Mouse (Mus musculus): Measurements from ENCODE around the gene Btbd18.
A peak's percentile ranks its signal among the peaks of the same experiment; 100 is the strongest.
"Not testable (repeated sequence)": the region's sequence is repeated elsewhere in the genome, so short reads cannot be mapped to it uniquely, and the experiment has no call there.

Btbd18 gene

DNA sequence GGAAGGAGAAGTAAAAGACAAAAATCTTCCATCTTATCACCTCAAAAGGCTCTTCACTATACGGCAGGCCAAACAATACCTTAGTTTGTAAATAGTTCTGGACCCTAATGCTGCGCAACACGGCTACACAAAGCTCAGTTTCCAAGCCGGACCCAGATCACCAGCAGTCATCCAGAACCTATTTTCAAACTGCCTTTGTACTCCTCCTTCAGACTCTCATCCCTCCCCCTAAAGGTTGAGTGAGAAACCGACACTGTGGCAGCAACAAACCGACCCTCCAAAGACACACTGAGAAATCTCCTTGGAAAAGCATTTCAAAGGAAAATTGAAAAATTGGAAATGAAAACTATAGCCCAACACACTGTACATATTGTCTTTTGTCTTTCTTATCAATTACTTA, 10.5 kb upstream of the Btbd18 start:
- DNase-seq = peak; percentile 26 to 43

DNA sequence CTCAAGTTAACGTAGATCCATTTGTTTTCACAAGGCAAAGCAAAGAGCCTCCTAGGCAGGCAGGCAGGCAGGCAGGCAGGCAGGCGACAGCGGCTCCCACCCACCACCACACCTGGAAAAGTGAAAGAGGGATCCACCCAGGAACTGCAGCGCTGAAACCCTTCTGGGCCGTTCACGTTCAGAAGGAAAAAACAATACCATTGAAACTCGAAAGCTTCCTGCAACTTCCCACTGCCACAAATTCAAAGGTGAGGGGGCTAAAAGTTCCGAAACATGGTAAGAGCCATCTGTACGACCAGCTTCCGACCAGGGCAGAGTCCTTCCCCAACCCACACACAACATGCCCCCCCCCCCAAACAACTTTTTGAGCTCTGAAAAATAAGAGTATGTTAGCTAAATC, 9.2 kb upstream of the Btbd18 start:
- peak; percentile 15 to 32 for DNase-seq

DNA sequence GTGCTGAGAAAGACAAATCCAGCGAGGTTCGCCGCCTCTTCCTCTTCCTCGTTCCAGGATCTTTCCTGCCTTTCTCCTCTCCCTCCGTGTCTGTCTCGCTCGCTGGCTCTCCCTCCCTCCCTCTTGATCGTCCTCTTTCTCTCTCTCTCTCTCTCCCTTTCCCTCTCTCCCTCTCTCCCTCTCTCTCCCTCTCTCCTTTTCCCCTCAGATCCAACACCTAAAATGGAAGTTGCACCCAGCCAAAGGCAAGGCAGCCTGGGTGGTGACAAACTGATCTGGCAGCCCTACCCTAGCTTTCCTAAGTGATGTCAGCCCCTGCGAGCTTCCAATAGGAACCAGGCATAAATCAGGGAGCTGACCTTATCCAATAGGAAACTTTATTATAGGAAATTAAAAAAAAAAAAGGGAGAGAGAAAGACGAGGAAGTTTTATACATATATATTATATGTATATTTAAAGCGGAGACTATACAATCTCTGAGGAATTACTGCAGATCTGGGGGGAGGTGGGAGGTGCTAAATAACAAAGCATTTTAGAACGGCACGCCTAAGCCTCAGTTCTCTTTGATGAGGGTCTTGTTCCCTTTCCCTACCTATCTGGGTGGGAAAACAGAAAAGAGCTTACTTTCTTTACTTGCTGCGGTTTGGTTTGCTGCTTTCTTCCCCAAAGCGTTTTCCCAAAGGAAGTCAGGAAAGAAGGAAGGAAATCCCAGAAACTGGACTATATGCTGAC, 8.2 kb upstream of the Btbd18 start, which contains the start of gene Ctnnd1:
Ctnnd1 (minus strand) TSS at position 302 of the 732 bp plus-strand sequence.
- DNase-seq = peak; percentile 91

DNA sequence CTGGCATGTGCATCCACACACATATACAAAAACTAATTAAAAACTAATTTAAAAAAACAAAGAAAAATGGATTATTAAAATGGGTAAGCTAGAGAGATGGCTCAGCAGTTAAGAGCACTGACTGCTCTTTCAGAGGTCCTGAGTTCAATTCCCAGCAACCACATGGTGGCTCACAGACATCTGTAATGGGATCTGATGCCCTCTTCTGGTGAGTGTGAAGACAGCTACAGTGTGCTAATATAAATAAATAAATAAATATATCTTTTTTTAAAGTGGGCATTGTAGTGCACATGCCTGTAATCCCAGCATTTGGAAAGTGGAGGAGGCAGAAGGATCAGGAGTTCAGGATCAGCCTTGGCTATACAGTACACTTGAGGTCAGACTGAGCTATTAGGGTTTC, 5.5 kb upstream of the Btbd18 start:
- no peak for DNase-seq

DNA sequence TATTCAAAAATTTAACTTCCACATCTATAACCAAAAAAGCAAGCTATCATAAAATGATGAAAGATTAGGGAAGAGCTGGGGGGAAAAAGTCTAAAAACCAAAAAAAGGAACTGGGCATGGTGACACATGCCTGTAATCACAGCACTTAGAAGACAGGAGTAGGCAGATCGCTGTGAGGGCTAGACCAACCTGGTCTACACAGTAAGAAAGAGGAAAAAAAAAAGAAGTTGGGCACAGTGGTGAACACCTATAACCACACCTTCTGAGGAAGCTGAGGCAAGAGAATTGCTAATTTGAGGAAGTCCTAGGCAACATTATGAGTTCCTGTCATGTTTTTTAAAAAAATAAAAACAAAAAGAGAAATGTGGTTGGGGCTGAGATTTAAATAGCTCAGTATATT, 3.0 kb upstream of the Btbd18 start:
- DNase-seq = no peak

DNA sequence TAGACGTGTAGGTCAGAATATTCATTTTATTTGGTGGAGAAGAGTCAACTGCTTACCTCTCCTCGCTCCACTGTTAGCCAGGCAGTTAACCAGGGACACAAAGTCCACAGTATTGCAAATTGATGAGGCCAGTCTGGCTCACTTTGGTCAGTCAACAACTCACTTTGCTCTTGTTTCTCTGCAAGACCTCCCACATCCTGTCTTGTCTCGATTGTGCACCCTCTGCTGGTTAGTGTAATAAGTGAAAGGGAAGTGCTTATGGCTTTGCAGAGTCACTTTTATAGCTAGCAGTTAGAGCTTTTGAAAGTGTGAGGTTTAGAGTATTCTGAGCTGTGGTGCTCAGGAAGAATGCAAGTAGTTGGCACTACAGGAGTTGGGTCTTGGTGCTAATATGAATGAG, 1.4 kb downstream of the Btbd18 start:
- peak; percentile 42 to 44 for DNase-seq

DNA sequence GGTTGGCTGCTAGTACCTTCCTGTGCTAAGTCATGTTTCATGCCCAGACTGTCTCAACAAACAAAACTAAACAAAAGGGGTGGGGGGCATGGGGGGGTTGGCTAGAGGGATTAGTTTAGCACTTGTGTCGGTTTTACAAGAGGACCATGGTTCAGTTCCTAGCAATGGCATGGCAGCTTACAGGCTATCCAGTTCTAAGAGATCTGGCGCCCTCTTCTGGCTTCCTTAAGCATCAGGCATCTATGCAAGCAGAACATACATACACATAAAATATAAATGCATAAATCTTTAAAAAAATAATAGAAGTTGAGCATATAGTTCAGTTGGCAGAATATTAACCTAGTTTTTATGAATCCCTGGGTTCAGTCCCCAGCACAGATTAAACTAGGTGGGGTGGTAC, 4.0 kb downstream of the Btbd18 start:
- peak; percentile 59 for DNase-seq

DNA sequence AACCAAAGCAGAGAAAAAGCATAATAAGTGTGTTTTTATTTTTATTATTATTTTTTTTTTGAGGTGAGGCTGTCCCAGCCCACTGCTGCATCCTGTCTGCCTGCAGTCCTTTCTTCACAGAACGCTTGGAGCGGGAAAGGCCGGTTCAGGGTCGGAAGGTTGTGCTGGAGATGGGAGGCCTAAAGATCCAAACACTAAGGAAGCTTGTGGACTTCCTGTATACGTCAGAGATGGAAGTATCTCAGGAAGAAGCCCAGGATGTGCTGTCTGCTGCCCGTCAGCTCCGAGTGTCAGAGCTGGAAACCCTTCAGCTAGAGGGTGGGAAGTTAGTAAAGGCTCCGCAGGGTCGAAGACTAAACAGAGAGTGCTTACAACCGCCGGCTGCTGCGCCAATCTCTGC, 7.2 kb downstream of the Btbd18 start:
- no peak for DNase-seq

DNA sequence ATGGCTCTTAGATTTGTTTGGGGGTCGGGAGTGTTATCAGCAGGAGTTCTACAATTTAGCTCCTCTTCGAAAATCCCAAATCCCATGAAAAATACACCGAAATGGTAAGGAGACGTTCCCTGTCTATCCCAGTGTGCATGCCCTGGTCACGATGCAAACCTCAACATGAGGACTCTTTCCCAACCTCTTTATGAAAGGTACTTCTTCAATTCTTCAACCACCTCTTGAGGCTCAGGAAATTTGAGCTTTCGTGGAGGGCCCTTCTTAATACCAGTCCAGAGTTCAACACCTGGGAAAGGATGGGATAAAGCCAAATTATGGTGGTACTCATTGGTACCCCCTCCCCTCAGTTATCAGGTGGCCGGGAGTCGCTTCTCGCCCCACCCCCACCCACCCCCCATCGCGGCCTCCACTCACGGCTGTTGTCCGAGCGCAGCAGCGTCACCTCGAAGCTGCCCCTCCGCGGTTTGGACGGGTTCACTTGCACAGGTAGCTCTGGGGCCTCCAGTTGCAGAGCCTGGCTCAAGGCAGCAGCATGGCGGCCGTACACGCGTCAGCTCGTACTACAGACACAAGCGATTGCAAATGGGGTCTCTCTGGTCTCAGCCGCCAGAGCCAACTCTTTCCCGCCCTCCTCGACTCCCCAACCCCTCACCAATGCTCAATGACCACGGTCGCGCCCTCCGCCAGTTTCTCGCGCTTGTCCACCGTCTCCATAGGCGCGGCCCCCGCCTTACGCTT, 11.1 kb downstream of the Btbd18 start:
- no peak for DNase-seq

DNA sequence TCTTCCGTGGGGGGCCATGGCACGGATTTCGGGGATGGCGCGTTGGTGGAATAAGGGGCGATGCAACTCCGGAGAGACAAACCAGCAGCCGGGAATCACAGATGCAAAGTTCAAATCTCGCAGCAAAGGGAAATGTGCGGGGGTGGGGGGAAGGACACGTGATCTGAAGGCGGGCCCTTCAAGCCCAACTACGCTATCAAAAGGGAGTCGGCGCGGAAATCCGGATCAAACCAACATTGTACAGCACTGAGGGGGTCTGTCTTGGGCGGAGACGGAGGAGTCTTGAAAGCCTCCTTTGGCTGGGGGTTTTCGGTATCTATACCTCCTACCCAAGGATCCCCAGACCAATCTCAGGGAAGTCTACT, 11.7 kb downstream of the Btbd18 start, which contains the start of gene Selenoh:
Selenoh (minus strand) TSS at position 202 of the 365 bp plus-strand sequence.
- peak; percentile 94 to 95 for DNase-seq

DNA sequence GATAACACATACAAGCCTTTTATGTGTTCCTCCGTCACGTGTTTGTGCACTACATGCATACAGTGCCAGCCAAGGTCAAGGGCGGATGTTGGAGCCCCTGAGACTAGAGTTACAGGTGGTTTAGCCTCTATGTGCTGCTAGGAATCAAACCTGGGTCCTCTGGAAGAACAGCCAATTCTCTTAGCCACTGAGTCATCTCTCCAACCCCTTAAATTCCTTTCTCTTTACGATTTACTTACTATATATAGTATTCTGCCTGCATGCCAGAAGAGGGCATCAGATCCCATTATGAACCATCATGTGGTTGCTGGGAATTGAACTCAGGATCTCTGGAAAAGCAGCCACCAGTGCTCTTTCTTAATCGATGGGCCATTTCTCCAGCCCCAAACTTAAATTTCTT, 12.7 kb downstream of the Btbd18 start:
- DNase-seq = not testable (repeated sequence)

DNA sequence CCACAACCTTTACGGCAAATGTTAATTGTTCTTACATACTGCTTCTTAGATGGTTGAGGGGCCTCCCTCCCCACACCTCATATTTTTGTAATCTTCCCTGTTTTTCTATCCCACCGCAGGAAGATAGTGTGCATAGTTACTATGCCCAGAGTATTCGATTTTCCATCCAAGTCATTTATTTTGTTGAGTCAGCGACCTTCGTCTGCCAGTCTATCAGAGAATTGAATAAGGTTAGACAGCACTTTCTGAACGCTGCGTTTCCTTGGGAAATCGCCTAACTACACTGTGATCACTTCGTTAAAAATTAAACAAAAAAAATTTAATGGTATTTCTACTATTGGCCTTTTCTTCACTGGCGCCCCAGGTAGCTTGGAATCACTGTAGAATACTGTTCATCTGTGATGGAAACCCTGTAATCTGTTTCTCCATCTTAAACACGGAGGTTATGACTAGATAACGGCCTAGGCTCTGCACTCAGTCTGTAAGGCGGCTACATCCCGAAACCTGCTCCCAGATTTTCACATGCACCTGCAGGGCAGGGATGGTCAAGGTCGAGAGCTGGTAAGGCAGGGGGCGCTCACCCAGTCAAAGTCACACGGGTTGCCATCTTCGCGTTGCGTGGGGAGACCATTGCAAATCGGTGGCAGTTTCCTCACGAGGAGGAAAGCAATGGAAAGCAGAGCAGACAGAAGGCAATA, 18.5 kb downstream of the Btbd18 start:
- peak; percentile 18 to 80 for DNase-seq

DNA sequence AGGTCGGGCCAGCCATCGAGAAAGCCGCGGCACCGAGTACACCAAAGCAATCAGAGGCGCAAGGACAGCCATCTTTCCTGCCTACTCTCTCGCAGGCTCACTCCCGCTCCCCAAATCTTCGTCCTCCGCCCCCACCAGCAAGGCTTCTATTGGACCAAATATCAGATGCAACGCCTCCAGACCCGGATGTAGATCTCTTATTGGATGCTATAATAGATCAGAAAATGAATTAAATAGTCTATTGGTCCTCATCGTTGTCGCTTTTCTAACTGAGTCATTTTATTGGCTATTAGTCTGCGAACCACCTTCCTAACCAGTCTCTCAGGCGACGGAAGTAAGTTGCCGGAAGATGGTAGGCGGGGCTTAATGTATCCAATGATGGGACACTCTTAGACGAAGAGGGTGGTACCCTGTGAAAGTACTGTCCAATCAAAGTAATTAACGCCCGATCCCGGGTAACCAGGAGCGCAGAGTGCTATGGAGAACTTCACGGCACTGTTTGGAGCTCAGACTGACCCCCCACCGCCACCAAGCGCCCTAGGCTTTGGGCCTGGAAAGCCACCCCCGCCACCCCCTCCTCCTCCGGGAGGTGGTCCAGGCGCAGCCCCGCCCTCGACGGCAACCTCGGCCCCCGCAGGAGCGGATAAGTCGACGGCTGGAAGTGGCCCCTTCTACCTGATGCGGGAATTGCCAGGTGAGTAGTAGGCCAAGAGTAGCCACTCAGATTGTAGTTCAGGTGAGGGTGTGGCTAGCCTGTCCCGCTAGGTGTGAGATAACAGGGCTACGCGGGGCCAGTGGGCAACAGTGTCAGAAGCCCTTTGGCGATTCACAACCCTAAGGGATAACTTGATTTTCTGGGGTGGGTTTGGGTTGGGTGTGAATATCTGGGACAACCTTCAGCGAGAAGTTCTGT, 19.3 kb downstream of the Btbd18 start, which contains the start of the genes Gm28635 and Med19:
Gm28635 (minus strand) TSS at position 74 of the 913 bp plus-strand sequence.
Med19 (plus strand) TSS at position 435 of the 913 bp plus-strand sequence.
- DNase-seq = peak; percentile 95 to 96

DNA sequence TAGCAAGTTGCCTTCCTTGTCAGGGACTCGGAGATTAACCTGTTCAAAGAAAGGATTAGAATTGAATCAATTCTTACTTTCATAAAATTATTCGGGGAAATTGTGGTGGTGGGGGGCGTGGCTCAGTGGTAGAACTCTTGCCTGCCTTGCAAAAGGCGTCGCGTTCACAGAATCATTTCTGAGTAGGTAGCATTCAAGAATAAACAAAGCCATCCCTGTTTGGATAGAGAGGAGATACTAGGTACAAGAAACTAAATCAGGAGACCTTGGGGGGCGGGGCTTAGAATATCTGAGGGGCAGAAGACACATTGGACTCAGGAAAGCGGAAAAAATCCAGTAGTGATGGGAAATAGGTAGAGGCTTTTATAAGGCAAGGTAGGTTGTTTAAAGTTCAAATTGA, 20.1 kb downstream of the Btbd18 start, which contains the start of gene Tmx2:
Tmx2 (minus strand) TSS at position 125 of the 400 bp plus-strand sequence.
- DNase-seq = peak in 1 of 2 experiments; percentile 35

DNA sequence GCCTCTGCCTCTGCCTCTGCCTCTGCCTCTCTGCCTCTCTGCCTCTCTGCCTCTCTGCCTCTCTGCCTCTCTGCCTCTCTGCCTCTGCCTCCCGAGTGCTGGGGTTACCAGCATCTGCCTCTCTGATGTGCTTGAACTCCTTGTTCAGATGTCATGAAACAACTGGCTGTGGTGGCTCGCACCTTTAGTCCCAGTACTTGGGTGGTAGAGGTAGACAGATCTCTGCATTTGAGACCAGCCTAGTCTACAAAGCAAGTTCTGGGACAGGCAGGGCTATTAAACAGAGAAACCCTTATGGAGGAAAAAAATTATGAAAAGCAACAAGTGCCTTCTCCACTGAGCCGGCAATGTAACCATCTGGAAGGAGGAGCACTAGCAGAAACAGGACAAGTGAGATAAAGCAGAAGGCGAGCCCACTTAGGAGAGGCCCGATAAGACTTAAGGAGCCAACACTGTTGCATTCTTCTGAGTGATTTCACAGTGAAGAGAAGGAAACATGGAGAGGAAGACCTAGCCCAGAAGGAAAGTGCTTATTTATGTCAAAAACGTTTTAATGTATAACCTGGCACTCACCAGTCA, 23.8 kb downstream of the Btbd18 start:
- DNase-seq = no peak

DNA sequence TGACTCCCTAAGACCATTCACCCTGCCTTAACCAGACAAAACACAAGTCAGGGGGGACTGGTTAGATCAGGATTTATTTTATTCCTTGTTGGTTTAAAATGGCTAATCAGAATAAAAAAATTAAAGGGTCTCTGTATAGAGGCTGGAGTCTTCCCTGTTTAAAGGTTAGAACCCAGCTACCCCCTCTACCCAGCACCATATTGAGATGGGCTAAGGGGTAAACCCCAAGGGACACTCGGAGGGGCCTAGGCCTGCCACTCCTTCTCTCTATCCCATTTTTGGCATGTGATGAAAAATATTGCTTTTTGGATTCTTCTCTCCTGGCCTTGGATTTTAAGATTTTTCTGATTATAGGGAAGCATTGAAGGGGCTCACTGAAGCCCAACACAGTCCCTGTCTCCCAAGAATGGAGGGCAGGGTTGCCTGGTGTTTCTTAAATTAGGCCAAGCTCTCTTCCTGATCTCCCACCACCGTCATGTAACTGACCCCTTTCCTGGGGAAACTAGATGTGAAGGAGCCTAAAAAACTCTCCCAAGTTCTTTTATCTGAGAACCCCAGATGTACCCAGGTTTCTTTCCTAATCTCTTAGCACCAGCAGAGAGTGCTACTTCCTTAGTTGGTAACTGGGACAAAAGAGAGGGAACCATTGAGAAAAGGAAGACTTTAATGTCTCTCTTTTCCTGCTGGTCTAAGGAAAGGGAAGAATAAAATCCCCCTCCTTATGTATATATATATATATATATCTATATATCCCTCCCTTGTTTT, 29.4 kb downstream of the Btbd18 start:
- no peak for DNase-seq

DNA sequence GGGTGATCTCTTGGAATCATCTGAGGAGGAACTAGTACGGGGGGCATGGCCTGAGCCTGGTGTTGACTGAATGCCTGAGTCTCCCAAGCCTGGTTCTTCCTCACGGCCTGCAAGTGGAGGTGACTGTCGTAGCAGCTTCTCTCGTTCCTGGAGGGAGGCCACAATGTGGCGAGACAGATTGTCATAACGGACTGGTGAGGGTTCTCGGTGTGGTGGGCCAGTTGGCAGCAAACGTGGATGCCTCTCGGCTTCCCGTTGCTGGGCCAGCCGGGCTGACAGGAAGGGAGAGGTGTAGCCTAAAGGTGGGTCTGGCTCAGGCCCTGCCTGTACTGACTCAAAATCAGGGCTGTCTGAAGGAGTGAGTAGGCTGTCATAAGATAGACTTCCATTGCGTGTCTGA, 31.2 kb downstream of the Btbd18 start:
- DNase-seq = peak; percentile 57 to 61

DNA sequence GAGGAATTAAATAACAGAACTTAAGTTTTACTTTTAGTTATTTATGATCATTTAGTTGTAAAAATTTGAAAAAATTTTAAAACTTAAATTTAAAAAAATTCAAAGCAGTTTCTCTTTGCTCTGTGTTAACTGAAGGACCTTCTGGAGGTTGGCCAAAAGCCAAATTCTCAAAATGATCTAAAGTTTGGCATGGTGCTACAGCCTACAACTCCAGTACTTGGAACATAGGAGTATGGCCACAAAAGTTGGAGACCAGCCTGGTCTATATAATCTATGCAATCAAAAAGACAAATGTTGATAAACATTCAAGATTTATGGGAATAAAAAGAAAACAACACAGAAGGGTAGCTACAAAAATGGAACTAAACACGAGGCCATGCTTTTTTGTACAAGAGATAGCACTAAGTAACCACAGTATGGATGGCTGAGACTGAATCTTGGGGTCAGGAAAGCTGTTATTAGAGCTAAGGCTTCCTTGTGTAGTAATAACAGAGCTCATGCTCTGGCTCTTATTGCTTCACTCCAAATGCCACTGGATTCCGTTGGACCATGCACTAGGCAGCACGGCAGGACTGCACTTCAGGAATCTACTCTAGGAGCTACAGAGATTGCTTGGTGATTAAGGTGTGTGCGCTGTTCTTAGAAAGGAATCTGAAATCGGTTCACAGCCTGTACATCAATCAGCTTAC, 36.3 kb downstream of the Btbd18 start:
- DNase-seq = no peak

DNA sequence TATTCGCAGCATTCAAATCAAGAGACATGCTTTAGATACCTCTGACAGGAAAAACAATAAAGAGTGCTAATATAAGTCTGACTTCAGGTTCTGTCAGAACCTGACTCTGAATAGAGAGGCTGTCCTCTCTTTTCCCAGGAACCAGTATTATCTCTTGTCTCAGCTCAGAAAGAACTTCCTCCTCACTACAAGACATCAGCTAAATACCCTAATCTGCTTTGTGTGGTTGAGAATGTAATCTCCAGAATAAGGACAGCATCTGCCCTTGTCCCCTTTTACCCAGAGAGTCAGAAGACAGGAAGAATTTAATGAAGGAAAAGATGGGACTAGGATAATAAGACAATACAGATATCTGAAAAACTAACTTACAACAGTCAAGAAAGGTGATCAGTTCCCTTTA, 44.6 kb downstream of the Btbd18 start:
- no peak for DNase-seq

DNA sequence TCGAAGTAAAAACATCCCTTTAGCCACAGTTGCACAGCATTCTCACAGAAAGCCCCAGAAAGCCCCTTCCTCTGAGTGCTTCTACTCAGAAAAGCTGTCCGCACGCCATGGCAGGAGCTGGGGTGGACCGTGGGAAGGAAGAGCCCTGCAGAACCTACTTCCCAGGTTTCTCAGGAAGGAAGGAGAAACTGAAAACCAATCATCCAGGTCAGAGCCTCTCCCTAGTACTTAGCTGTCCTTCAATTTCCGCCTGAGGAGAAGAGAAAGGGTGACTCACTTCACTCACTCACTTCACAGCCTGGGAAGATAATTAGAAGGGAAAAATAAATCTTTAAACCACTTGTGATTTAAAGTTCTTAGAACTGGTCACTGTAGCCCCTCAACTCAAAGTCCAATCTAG, 45.5 kb downstream of the Btbd18 start:
- DNase-seq = no peak

Data from cerebellum, postnatal 10 days (tissue).